Mouse (Mus musculus): ENCODE measurements around the gene Cenps.
"Not testable (repeated sequence)": the region's sequence is repeated elsewhere in the genome, so short reads cannot be mapped to it uniquely, and the experiment has no call there.

Cenps gene

DNA sequence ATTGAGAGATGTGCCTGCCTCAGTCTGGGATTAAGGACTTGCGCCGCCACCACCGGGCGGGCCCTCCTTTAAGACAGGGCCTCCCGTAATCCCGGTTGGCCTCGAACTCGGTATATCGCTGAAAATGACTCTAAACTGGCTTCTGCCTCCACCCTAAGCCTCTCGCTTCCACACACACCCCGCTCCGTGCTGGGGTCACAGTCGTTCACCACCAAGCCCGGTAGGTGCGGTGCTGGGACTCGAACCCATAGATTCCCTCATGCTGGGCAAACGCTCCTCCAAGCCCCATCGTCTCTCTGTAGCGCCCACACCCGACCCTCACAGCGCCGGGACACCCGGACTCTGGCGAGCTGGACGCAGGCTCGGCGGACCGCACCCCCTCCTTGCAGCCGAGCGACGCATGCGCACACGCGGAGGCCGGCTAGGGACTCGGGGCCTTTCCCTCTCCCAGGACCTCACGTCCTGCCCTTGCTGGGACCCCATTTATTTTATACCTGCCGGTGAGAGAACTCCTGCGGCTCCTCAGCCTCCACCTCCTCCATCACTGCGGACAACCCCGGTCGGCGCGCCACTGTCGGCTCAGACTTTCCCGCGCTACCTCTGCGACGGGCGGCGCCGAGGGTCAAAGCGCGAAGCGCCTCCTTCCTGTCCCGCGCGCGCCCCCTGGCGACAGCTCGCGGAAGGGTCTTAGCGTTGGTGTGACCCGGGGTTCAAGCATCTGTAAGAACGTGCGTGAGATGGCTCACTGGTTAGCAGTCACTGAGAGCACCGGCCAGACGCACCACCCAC, at the start of gene Cenps:
Gene Cenps (minus strand): TSS at position 648 of the 789 bp plus-strand sequence.
- in situ Hi-C loops (cut with MboI, MseI), result no loop called here

DNA sequence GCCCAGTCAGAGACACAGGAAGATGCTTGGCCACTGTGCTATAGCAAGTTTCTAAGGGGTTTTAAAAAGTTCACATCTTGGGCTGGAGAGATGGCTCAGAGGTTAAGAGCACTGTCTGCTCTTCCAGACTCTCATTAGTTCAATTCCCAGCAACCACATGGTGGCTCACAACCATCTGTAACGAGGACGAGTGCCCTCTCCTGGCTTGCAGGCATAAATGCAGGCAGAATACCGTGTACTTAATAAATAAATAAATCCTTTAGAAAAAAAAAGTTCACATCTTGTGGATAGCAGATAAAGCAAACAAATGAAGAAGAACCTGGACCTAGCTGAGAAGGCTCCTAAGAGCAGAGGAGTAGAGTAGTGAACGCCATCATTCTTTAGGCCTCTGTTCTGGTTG, 45.3 kb upstream of the Cenps start:
- in situ Hi-C loops (cut with MboI, MseI), result no loop called here

DNA sequence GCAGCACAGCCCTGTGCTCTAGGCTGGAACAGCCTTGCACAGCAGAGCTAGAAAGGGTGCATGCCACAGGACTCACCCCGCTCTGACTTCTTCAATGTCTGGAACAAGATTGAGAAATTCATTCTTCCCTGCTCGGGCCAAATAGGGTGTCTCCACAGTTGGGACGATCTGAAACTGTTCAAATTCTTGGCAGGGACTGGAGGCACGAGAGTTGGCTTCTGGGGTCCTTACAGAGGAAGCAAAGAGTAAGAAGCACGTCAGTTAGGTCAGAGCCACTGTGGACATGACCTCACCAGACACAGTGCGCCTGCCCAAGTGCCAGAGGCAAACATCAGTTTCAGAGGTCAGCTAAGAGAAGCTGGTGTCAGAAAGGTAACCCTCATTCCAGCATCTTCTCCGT, 44.8 kb upstream of the Cenps start:
- in situ Hi-C loops (cut with MboI, MseI), result no loop called here

DNA sequence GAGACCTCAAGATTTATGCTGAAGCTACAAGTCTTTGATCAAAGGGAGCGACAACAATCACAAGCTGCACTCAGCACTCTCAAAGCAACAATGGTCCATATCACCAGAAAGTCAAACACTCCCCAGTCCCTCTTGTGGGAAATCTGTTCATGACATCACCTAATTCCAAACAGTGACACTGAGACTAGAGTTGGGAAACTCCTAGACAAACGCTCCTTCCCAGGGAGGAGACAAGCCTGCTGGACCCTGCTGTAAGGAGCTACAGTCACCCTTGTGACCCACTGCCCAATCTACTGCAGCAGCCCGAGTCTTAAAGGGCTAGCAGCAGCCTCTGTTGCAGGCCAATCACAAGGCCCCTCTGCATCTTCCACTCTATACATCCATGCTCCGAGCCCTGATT, 42.1 kb upstream of the Cenps start:
- in situ Hi-C loops (cut with MboI, MseI), result no loop called here

DNA sequence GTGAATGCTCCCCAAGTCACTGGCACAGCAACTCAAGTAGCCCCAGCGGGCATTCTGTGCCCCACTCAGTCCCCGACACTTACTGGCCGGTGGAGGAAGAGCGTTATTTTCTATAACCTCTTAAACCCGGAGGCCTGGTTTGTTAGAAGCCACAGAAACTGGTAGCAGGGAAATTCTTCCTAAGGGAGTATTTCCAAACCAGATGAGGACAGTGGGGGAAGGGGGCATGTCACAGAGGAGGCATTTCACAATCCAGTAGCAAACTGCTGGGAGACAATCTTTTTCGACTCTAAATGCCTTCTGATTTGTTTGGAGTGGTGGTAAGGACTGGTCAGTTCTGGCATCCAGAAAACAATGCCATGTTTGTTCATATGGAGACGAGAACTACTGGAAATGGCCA, 41.7 kb upstream of the Cenps start:
- in situ Hi-C loops (cut with MboI, MseI), result no loop called here

DNA sequence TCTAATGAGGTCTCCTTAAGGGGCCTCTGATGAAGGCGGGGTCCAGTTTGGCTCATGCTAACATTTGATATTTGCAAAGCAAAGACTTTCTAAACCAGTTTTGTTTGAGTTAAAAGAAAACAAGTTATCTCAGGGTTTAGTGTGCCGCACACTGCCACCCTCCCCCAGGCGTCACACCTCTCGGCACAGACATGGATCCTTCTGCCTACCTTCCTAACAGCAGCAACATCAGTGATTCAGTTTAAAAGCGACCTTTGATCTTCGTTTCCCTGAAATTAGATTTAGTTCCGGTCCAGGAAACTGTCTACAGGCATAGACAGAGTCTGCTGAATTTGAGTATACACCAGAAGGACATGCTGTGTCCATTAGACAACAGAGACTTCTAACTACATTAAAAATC, 40.9 kb upstream of the Cenps start:
- in situ Hi-C loops (cut with MboI, MseI), result no loop called here

DNA sequence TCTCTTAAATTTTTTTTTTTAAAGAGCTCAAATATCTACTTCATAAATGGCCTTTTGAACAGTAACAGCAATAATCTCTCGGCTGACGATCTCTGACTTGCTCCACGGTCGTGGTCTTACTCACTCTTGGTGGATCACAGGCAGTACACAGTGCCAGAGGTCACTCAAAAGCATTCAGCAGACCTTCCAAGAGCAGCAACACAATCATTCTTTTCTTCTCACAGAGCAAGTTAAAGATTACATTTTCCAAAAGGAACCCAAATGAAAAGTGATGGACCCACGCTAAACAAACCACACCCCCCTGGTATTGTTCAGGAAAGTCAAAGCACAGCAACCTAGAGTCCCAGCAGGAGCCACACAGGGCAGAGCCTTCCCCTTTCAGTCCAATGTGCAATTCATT, 39.6 kb upstream of the Cenps start:
- in situ Hi-C loops (cut with MboI, MseI), result no loop called here

DNA sequence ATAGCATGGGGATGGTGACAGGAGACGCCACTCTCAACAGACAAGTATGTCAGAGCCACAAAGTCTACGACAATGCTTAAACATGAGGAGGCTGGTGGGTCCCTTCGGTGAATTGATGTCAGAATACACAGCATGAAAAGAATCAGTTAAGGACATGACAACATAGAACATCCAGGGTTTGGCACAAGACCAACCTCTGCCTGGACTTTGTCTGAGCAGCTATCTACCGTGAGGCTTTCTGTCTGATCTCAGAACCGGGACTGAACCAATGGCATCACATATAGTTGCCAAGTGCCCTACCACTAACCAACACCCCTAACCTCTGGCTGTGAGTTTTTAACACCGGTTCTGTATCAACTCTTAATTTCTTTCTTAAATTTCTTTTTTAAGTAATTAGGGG, 39.2 kb upstream of the Cenps start:
- in situ Hi-C loops (cut with MboI, MseI), result no loop called here

DNA sequence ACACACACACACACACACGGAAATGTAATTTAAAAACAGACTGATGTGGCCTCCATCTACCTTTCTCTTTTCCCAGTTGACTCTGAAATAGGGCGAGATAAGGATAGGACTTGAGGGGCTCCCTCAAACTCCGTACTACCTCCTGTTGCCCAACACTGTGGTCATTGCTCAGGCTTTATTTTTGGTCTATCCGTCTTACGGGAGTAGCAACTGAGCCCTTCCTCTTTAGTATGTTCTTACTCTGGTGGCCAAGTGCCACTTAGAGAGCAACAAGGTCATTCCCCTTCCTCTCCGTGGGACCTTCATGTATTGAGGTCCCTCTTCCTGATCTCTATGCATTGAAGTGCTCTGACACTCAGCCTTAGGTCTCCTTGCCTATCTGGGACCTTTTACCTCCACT, 36.2 kb upstream of the Cenps start:
- in situ Hi-C loops (cut with MboI, MseI), result no loop called here

DNA sequence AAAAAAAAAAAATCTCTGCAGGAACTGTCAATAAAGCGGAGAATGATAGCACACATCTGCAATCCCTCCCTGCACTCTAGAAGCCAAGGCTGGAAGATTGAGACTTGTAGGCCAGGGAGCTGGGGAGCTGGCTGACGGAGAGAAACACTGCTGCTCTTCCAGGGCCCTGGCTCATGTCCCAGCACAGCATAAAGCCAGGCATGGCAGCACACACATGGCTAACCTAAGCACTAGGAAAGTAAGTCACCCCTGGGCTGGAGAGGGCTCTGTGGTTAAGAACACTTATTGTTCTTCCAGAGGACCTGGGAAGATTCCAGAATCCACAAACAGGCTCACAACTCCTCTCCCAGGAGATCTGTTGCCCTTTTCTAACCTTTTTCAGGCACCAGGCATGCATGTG, 35.2 kb upstream of the Cenps start:
- in situ Hi-C loops (cut with MboI, MseI), result no loop called here

DNA sequence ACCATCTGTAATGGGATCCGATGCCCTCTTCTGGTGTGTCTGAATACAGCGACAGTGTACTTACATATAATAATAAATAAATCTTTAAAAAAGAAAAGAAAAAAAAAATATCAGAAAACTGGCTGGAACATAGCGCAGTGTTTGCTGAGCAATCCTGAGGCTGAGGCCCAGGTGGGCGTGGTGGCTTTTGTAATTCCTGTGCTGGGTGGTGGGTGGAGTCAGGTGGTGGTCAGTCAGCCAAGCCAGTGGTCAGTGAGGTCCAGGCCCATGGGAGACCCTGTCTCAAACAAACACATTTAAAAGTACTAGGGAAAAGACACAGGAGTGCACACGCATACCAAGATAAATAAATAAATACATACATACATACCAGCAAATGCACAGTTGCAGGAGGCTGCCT, 34.7 kb upstream of the Cenps start:
- in situ Hi-C loops (cut with MboI, MseI), result no loop called here

DNA sequence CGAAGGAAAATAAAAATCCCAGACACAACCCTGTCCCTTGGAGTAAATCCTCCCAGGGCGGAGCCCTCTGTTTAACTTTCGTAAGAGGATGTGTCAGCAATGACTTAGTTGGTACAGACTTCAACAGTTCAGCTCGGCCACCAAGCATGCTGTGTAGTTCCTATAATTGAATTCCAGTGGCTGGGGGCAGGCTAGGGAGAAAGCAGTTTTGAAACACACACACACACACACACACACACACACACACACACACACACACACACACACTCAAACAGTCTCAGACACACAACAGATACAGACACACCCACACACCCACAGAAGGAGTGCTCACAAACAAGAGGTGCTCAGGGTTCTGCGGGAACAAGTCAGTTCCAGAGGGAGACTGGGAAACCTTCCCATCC, 34.2 kb upstream of the Cenps start:
- in situ Hi-C loops (cut with MboI, MseI), result no loop called here

DNA sequence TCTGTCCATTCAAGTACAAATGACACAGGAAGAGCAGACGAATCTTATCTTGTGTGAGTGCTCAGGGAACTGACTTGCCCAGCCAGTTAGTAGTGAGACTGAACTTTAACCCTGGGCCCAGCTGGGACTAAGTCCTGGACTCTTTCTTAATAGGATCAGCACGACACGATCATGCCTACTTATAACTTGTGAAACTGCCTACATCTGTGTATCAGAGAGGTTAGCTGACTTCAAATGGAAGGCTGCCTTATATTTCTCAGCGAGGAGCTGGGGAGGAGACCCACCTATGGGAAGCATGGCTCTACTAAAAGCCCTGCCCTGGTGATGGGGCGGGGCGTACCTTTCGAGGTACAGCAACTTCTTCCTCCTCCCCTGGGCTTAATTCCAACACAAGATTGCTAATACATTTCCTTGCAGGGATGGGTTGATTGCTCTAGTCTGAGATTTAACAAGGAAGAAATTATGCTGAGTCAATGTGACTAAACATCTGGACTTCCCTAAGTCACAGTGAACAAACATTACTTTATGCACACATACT, 33.0 kb upstream of the Cenps start:
- in situ Hi-C loops (cut with MboI, MseI), result no loop called here

DNA sequence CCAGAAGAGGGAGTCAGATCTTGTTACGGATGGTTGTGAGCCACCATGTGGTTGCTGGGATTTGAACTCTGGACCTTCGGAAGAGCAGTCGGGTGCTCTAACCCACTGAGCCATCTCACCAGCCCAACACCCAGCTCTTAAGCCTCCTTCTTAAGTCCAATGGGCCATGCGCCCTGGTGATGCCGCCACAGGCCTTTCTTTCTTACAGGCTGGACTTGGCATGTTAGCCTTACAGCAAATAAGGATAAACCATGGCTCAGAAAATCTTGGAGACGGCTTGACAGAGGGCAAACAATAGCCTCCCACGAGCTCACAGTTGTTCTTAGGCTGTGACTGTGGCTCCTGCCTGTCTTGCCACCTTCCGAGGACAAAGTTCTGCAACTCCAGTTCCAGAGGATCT, 32.5 kb upstream of the Cenps start:
- in situ Hi-C loops (cut with MboI, MseI), result not testable (repeated sequence)

DNA sequence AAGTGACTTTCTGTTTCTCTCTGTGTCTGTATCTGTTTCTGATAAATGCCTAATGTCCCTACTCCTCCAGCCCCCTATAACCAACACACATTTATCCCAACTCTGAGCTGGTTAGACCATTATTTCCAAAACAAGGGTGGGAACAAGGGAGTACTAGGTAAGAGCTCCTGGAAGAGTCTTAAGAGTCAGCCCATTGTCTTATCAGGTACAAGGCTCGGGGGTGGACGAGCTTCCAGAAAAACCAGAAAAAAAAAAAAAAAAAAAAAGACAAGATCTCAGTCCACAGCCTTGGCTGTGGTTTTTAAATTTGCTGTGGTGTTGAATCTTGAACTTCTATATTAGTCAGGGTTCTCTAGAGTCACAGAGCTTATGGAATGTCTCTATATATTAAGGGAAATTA, 30.6 kb upstream of the Cenps start:
- in situ Hi-C loops (cut with MboI, MseI), result no loop called here

DNA sequence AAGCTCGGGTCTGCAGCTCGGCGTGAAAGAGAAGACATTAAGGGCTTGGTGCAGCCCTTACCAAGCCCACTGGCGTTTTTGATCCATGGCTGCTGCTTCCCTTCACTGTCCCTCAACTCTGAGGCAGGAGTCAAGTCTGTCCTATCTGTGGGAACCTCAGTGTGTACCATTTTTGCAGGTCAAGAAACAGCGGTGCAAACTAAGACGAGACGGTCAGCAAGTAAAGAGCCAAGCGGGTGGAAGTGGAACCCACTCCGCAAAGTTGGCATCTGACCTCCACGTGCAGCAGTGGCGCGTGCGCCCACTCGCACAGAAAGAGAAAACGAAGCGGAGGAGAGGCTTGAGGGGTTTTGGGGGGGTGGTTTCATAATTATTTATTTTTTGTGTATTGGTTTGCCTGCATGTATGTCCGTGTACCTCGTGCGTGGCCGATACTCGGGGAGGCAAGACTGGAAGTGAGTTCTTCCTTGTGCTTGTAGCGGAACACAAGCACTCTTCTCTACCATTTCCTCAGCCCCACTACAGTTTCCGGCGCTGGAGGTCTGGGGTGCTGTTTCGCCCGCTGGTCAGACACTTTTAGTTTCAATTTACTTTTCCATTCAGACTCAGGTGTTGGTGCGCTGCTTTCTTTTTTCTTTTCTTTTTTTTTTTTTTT, 29.7 kb upstream of the Cenps start:
- in situ Hi-C loops (cut with MboI, MseI), result no loop called here

DNA sequence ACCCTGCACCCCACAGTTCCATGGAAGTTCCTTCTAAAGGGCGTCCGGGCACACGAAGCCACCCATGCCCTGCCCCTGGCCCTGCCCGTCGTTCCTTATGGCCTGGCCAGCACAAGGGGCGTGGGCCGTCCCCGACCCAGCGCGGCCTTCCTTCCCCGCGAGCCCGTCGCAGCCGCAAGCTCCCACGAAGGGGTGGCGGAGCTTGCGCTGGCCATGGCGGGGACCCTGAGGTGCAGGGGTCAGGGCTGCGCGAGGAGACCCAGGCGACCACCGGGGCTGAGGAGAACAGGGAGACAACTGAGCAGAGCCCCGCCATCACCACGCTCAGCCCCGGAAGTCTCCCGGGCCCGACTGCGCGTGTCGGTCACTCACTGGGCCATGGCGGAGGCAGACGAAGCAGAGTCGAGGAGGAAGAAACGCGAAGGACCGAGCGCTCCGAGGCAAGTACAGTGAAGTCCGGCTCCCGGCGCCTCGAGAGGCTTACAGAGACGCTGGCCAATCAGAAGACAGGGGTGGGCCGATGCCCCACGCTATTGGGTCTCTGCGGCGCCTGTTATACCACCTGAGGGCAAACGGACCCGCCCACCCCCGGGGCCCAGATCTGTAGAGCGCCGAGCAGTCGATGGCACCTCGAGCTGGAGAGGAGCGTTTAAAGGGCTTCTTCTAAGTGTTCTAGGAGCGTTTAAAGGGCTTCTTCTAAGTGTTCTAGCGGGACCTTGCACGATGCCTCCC, 29.0 kb upstream of the Cenps start, which contains the start of gene Pgd:
Gene Pgd (minus strand): TSS at position 557 of the 732 bp plus-strand sequence.
- in situ Hi-C loops (cut with MboI, MseI), result no loop called here

DNA sequence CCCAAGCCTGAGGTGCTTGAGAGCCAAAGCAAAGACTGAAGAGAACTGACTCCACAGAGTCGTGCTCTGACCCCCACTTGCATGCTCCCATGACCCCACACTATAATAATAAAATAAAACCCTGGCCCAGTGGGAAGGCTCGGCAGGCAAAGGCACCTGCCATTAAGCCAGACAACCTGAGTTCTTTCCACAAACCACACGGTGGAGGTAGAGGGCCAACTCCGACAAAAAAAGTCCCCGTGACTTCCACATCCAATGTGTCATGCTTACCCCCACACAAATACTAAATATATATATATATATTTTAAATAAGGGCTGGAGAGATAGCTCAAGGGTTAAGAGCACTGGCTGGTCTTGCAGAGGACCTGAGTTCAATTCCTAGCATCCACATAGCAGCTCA, 26.7 kb upstream of the Cenps start:
- in situ Hi-C loops (cut with MboI, MseI), result no loop called here

DNA sequence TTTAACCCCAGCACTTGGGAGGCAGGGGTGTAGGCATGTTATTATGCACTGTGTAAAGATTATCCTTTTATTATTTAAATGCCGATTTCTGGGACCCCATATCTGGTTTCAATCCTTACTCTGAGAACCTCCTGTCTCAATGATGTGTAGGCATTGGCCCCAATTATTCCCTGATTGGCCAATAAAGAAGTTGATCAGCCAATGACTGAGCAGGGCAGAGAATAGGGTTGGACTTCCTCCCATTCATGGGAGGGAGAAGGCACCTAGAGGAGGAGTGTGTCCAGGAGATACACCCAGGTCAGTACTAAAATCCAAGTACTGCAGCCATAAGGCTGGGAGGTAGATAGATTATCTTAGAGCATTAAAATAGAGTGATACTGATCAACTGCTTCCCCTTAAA, 25.8 kb upstream of the Cenps start:
- in situ Hi-C loops (cut with MboI, MseI), result no loop called here

DNA sequence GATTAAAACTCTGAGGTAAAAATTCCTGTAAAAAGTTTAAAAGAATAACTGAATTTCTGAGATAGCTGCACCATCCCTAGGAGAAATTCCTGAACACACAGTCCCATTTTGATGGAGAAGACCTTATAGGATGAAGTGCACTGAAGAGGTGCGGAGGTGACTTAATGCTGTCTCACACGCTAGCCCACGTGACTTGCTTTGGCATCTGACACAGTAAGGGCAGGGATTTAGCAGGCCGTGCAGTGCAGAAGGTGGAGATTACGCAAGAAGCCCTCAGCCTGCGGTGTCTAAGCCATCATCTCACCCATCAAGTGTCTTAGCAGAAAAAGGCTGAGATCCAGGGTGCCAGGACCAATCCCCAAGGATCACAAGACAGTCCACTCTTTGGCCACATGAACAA, 23.7 kb upstream of the Cenps start:
- in situ Hi-C loops (cut with MboI, MseI), result no loop called here

DNA sequence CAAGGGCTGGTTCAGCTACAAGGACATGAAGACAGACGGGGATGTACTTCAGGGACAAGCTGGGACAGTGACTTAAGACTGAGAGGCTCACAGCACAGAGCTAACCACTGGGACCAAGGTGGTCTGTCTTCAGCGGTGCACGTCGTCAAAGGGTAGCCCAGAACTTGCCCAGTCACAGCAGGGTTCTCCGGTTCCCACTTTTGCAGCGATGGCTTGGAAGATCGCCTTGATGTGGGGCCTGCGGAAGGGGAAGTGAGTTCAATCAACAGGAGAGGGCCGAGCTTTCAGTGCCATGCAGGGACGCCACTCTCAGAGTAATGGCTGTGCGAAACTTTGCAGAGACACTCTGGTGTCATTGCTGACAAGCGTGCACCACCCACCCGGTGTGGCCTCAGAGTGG, 22.5 kb upstream of the Cenps start:
- in situ Hi-C loops (cut with MboI, MseI), result no loop called here

DNA sequence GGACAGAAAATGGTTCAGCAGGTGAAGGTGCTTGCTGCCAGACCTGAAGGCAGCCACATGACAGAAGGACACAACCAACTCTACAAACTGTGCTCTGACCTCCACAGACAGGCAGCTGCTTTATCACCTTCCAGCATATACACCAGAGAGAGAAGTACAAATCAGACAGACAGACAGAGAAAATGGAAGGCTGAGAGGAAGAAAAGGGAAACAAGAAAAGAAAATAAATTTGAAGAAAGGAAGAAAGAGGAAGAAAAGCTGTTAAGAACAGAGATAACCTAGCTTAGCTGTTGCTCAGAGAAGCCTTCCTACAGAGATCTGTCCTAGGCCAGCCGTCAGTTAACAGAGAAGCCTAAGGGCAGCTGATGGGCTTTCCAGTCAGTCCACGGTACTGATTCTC, 21.8 kb upstream of the Cenps start:
- in situ Hi-C loops (cut with MboI, MseI), result no loop called here

All from regulatory T cell (primary cell).